Mouse (Mus musculus): Measurements from ENCODE around the gene A4gnt. TPM values are rescaled to one million over a fixed set of nuclear protein-coding genes. Genes with fewer than 3 reads are reported as not detected.
A peak's percentile ranks its signal among the peaks of the same experiment; 100 is the strongest.

Gene A4gnt
- polyA plus RNA-seq, 1 experiment from 2014 or later: not detected

GRCm38 (mm10) chr9:99662887-99663286 is 50.6 kb downstream of the A4gnt start:
- no peak overlapping the region for H3K4me2 ChIP-seq (ENCODE audit: low read depth, low read length)
- no peak overlapping the region for H3K4me3 ChIP-seq (ENCODE audit: low read depth, low read length)
- H3K27ac ChIP-seq (replicated peaks; ENCODE audit: low read depth, low read length): no peak overlapping the region
- H3K9ac ChIP-seq (replicated peaks; ENCODE audit: low read length): no peak overlapping the region
- ATAC-seq (replicated peaks; ENCODE audit: insufficient number of reproducible peaks, low FRiP score, low TSS enrichment, low read depth) (no peak), DNase-seq (ENCODE audit: low spot score) (no peak)
- H3K4me1 ChIP-seq (ENCODE audit: control insufficient read depth, insufficient read depth, low read length): no peaks in the 10 kb centered on the region
- no peaks in the 10 kb centered on the region for H3K27me3 ChIP-seq (ENCODE audit: control insufficient read depth, insufficient read depth, low read length)
- peaks cover 6% of the 10 kb centered on the region for H3K36me3 ChIP-seq (replicated peaks; ENCODE audit: control insufficient read depth, insufficient read depth, low read depth, low read length)
- 92% methylated on average over 10 of the region's 10 CpGs for WGBS
- no peaks in the 10 kb centered on the region for H3K9me3 ChIP-seq (replicated peaks; ENCODE audit: control insufficient read depth, low read length)

GRCm38 (mm10) chr9:99667596-99667995 is 55.3 kb downstream of the A4gnt start:
- Histone ChIP-seq H3K4me1 (ENCODE audit: control insufficient read depth, insufficient read depth, low read length) (no peaks in the 10 kb centered on the region), H3K4me2 (ENCODE audit: low read depth, low read length) (no peak overlapping the region), H3K9ac (replicated peaks; ENCODE audit: low read length) (no peak overlapping the region), H3K36me3 (replicated peaks; ENCODE audit: control insufficient read depth, insufficient read depth, low read depth, low read length) (peaks cover 13% of the 10 kb centered on the region), H3K4me3 (ENCODE audit: low read depth, low read length) (no peak overlapping the region), H3K27ac (replicated peaks; ENCODE audit: low read depth, low read length) (no peak overlapping the region), H3K27me3 (ENCODE audit: control insufficient read depth, insufficient read depth, low read length) (no peaks in the 10 kb centered on the region), H3K9me3 (replicated peaks; ENCODE audit: control insufficient read depth, low read length) (no peaks in the 10 kb centered on the region)
- WGBS: 73% methylated on average over 8 of the region's 8 CpGs
- DNase-seq (ENCODE audit: low spot score) (no peak), ATAC-seq (replicated peaks; ENCODE audit: insufficient number of reproducible peaks, low FRiP score, low TSS enrichment, low read depth) (no peak)

- Histone ChIP-seq H3K27me3 (ENCODE audit: control insufficient read depth, insufficient read depth, low read length) (no peaks in the 10 kb centered on the region), H3K4me3 (ENCODE audit: low read depth, low read length) (no peak overlapping the region), H3K27ac (replicated peaks; ENCODE audit: low read depth, low read length) (no peak overlapping the region), H3K36me3 (replicated peaks; ENCODE audit: control insufficient read depth, insufficient read depth, low read depth, low read length) (peaks cover 9% of the 10 kb centered on the region), H3K4me1 (ENCODE audit: control insufficient read depth, insufficient read depth, low read length) (no peaks in the 10 kb centered on the region), H3K9me3 (replicated peaks; ENCODE audit: control insufficient read depth, low read length) (no peaks in the 10 kb centered on the region), H3K4me2 (ENCODE audit: low read depth, low read length) (no peak overlapping the region), H3K9ac (replicated peaks; ENCODE audit: low read length) (no peak overlapping the region)
- WGBS: 39% methylated on average over 2 of the region's 2 CpGs
- DNase-seq (ENCODE audit: low spot score) (peak; percentile 7), ATAC-seq (replicated peaks; ENCODE audit: insufficient number of reproducible peaks, low FRiP score, low TSS enrichment, low read depth) (no peak)
These were observed 59.3 kb downstream of the A4gnt start for GRCm38 (mm10) chr9:99671603-99672002.

Other genes starting within 250 kb of the A4gnt start
- gene Mras, start 175.1 kb upstream of the A4gnt start, polyA plus RNA-seq (2014; fragmentation: Nextera tagmentation; extraction: Ambion mirVana): 11.8 and 14.2 TPM in 2 replicates
- not detected in 2 replicates for gene Nme9, start 161.0 kb upstream of the A4gnt start, polyA plus RNA-seq (2014; fragmentation: Nextera tagmentation; extraction: Ambion mirVana)
- gene Armc8, start 43.6 kb upstream of the A4gnt start, polyA plus RNA-seq (2014; fragmentation: Nextera tagmentation; extraction: Ambion mirVana): 27.2 and 29.2 TPM in 2 replicates
- 32.7 and 34.8 TPM in 2 replicates for gene Dbr1, start 36.7 kb upstream of the A4gnt start, polyA plus RNA-seq (2014; fragmentation: Nextera tagmentation; extraction: Ambion mirVana)
- gene Dzip1l, start 17.0 kb downstream of the A4gnt start, polyA plus RNA-seq (2014; fragmentation: Nextera tagmentation; extraction: Ambion mirVana): 12.0 and 14.8 TPM in 2 replicates
- gene Cldn18, start 104.8 kb downstream of the A4gnt start, polyA plus RNA-seq (2014; fragmentation: Nextera tagmentation; extraction: Ambion mirVana): not detected in 2 replicates

All from embryonic facial prominence, embryonic 11.5 days (tissue).